Mouse (Mus musculus): Measurements from ENCODE around the gene Lgalsl. TPM values are rescaled to one million over a fixed set of nuclear protein-coding genes. Genes with fewer than 3 reads are reported as not detected.

The Lgalsl gene
- total and polyA plus RNA-seq, 3 experiments, result 8.1 to 22.7 (median 16.4) TPM

- Histone ChIP-seq H3K36me3 (replicated peaks in 1 of 2; ENCODE audit: control insufficient read depth in 1 of 2, insufficient read depth in 1 of 2, low read length in 1 of 2) (no peaks in the 10 kb centered on the region), H3K79me2 (replicated peaks; ENCODE audit: control insufficient read depth, extremely low read depth, insufficient read depth, poor library complexity, severe bottlenecking) (no peaks in the 10 kb centered on the region), H3K27me3 (replicated peaks) (no peaks in the 10 kb centered on the region), H3K4me3 (replicated peaks in 1 of 3; ENCODE audit: low read depth in 2 of 3, low read length in 2 of 3, poor library complexity in 1 of 3) (no peak overlapping the region), H3K9ac (ENCODE audit: insufficient read depth, low read depth) (no peak overlapping the region), H3K9me3 (replicated peaks; ENCODE audit: low read length) (no peaks in the 10 kb centered on the region), H3K27ac (ENCODE audit: insufficient read depth, low read depth) (no peak overlapping the region), H3K4me1 (ENCODE audit: control insufficient read depth in 1 of 2, insufficient read depth in 2 of 2) (peaks cover 0 to 3% of the 10 kb centered on the region in 2 experiments; a peak in 2 of 4 replicates), H3K4me2 (ENCODE audit: insufficient read depth, low read depth, poor library complexity, severe bottlenecking) (no peak overlapping the region)
- in situ Hi-C loops (cut with MboI; ENCODE audit: low pct_ligation_motif_present, low pct_unique_long_range_greater_than_20kb, low sequenced_read_pairs) (no loop called here), dilution Hi-C loops (cut with MboI; ENCODE audit: extremely low pct_ligation_motif_present, extremely low pct_unique_long_range_greater_than_20kb, low sequenced_read_pairs) (no loop called here)
- no peak for DNase-seq (ENCODE audit: extremely low read depth)
- no peak for TF ChIP-seq RAD21 (IDR thresholded peaks at IDR 0.05; ENCODE audit: low read depth, low read length)
- no peak for TF ChIP-seq KAT2A (IDR thresholded peaks at IDR 0.05; ENCODE audit: insufficient replicate concordance, low read length)
- no peak for TF ChIP-seq JUND (conservative IDR thresholded peaks at IDR 0.05; ENCODE audit: low read depth, low read length)
- no peak for TF ChIP-seq ELF1 (IDR thresholded peaks at IDR 0.05; ENCODE audit: low read depth, low read length)
- TF ChIP-seq E2F4 (IDR thresholded peaks at IDR 0.05; ENCODE audit: insufficient replicate concordance, low read depth, low read length), result no peak
Measured at GRCm38 (mm10) chr11:20869927-20870326, 39.1 kb upstream of the Lgalsl start.

GRCm38 (mm10) chr11:20865450-20865849 lies 34.6 kb upstream of the Lgalsl start:
- H3K4me3 ChIP-seq (replicated peaks in 1 of 3; ENCODE audit: low read depth in 2 of 3, low read length in 2 of 3, poor library complexity in 1 of 3), result no peak overlapping the region
- no peak overlapping the region for H3K9ac ChIP-seq (ENCODE audit: insufficient read depth, low read depth)
- DNase-seq (ENCODE audit: extremely low read depth), result no peak
- H3K9me3 ChIP-seq (replicated peaks; ENCODE audit: low read length), result no peaks in the 10 kb centered on the region
- no peaks in the 10 kb centered on the region for H3K27me3 ChIP-seq (replicated peaks)
- H3K79me2 ChIP-seq (replicated peaks; ENCODE audit: control insufficient read depth, extremely low read depth, insufficient read depth, poor library complexity, severe bottlenecking), result no peaks in the 10 kb centered on the region
- in situ Hi-C loops (cut with MboI; ENCODE audit: low pct_ligation_motif_present, low pct_unique_long_range_greater_than_20kb, low sequenced_read_pairs) (no loop called here), dilution Hi-C loops (cut with MboI; ENCODE audit: extremely low pct_ligation_motif_present, extremely low pct_unique_long_range_greater_than_20kb, low sequenced_read_pairs) (no loop called here)
- H3K36me3 ChIP-seq (replicated peaks in 1 of 2; ENCODE audit: control insufficient read depth in 1 of 2, insufficient read depth in 1 of 2, low read length in 1 of 2), result no peaks in the 10 kb centered on the region
- H3K4me1 ChIP-seq (ENCODE audit: control insufficient read depth in 1 of 2, insufficient read depth in 2 of 2), result peaks cover 5 to 6% of the 10 kb centered on the region in 2 experiments
- H3K4me2 ChIP-seq (ENCODE audit: insufficient read depth, low read depth, poor library complexity, severe bottlenecking), result no peak overlapping the region
- no peak for TF ChIP-seq MEF2A (IDR thresholded peaks at IDR 0.05; ENCODE audit: borderline replicate concordance, low read depth, low read length)
- TF ChIP-seq ETS1 (conservative IDR thresholded peaks at IDR 0.05; ENCODE audit: low read depth, low read length), result no peak
- TF ChIP-seq IRF4 (IDR thresholded peaks at IDR 0.05; ENCODE audit: low read depth, low read length), result no peak
- TF ChIP-seq EP300 (IDR thresholded peaks at IDR 0.05; ENCODE audit: low read length), result no peak
- TF ChIP-seq ZNF384 (IDR thresholded peaks at IDR 0.05; ENCODE audit: low read depth, low read length), result no peak
- no peak for TF ChIP-seq NELFE (IDR thresholded peaks at IDR 0.05; ENCODE audit: low read depth, low read length)
- H3K27ac ChIP-seq (ENCODE audit: insufficient read depth, low read depth), result no peak overlapping the region

GRCm38 (mm10) chr11:20864647-20865046 lies 33.8 kb upstream of the Lgalsl start:
- TF ChIP-seq JUN (IDR thresholded peaks at IDR 0.05; ENCODE audit: insufficient read depth, low read depth, low read length), result no peak
- no peak for TF ChIP-seq HCFC1 (IDR thresholded peaks at IDR 0.05; ENCODE audit: low read depth, low read length)
- TF ChIP-seq UBTF (IDR thresholded peaks at IDR 0.05; ENCODE audit: low read depth, low read length), result no peak
- Histone ChIP-seq H3K79me2 (replicated peaks; ENCODE audit: control insufficient read depth, extremely low read depth, insufficient read depth, poor library complexity, severe bottlenecking) (no peaks in the 10 kb centered on the region), H3K36me3 (replicated peaks in 1 of 2; ENCODE audit: control insufficient read depth in 1 of 2, insufficient read depth in 1 of 2, low read length in 1 of 2) (no peaks in the 10 kb centered on the region), H3K27me3 (replicated peaks) (no peaks in the 10 kb centered on the region), H3K9me3 (replicated peaks; ENCODE audit: low read length) (no peaks in the 10 kb centered on the region), H3K4me2 (ENCODE audit: insufficient read depth, low read depth, poor library complexity, severe bottlenecking) (no peak overlapping the region), H3K4me1 (ENCODE audit: control insufficient read depth in 1 of 2, insufficient read depth in 2 of 2) (peaks cover 7 to 14% of the 10 kb centered on the region in 2 experiments), H3K27ac (ENCODE audit: insufficient read depth, low read depth) (no peak overlapping the region), H3K4me3 (replicated peaks in 1 of 3; ENCODE audit: low read depth in 2 of 3, low read length in 2 of 3, poor library complexity in 1 of 3) (no peak overlapping the region), H3K9ac (ENCODE audit: insufficient read depth, low read depth) (no peak overlapping the region)
- dilution Hi-C loops (cut with MboI; ENCODE audit: extremely low pct_ligation_motif_present, extremely low pct_unique_long_range_greater_than_20kb, low sequenced_read_pairs), result no loop called here
- in situ Hi-C loops (cut with MboI; ENCODE audit: low pct_ligation_motif_present, low pct_unique_long_range_greater_than_20kb, low sequenced_read_pairs), result no loop called here
- no peak for DNase-seq (ENCODE audit: extremely low read depth)

Measured in CH12.LX (cell line).